Mouse (Mus musculus) lung, embryonic 16.5 days (tissue): ENCODE results near the gene Ninj2. TPM values are rescaled to one million over a fixed set of nuclear protein-coding genes. Genes with fewer than 3 reads are reported as not detected.

Experiments
- ATAC-seq: fragments of 200-750 bp; cut with Nextera tagmentation; 2 replicates; pipeline ENCODE4 v1.8.0; 2017; ENCODE audit warnings: low read depth, mild to moderate bottlenecking, moderate library complexity
- H3K27ac ChIP-seq: fragments of 300-500 bp; sonication (generic); 2 replicates; pipeline ENCODE4 v1.5.1; 2014; ENCODE audit warnings: mild to moderate bottlenecking, control low read depth, low read length
- H3K27me3 ChIP-seq: fragments of 300-500 bp; sonication (generic); 2 replicates; pipeline ENCODE4 v1.6.1; 2014; ENCODE audit warnings: low read depth, low read length, mixed read lengths; ENCODE audit not compliant: control insufficient read depth, insufficient read depth
- H3K36me3 ChIP-seq: fragments of 300-500 bp; sonication (generic); 2 replicates; pipeline ENCODE4 v1.6.1; 2014; ENCODE audit warnings: low read length; ENCODE audit not compliant: control insufficient read depth, insufficient read depth
- H3K4me1 ChIP-seq: fragments of 300-500 bp; sonication (generic); replicated peaks from 2 replicates; pipeline ENCODE4 v1.6.1; 2014; ENCODE audit warnings: low read length, mixed read lengths; ENCODE audit not compliant: control insufficient read depth, insufficient read depth
- H3K4me2 ChIP-seq: fragments of 300-500 bp; sonication (generic); 2 replicates; pipeline ENCODE4 v1.6.1; 2014; ENCODE audit warnings: low read depth, low read length, control low read depth
- H3K4me3 ChIP-seq: fragments of 300-500 bp; sonication (generic); 2 replicates; pipeline ENCODE4 v1.5.1; 2014; ENCODE audit warnings: mild to moderate bottlenecking, low read length, control low read depth
- H3K9ac ChIP-seq: fragments of 300-500 bp; sonication (generic); 2 replicates; pipeline ENCODE4 v1.6.1; 2014; ENCODE audit warnings: low read length, control low read depth
- H3K9me3 ChIP-seq: fragments of 300-500 bp; sonication (generic); 2 replicates; pipeline ENCODE4 v1.6.1; 2016; ENCODE audit warnings: low read length; ENCODE audit not compliant: control insufficient read depth
- whole genome bisulfite sequencing: fragments of 180-500 bp; shearing (Covaris S2); extraction: QIAGEN DNeasy Blood & Tissue Kit; methylation state at CpG from one replicate; pipeline ENCODE4 v1.1.7; 2014; 5-methylcytosine and 5-hydroxymethylcytosine counted together
- polyA plus RNA-seq: library from polyadenylated mRNA; unstranded; fragments of >200 nt; fragmentation: Nextera tagmentation; extraction: Ambion mirVana; gene quantifications from 2 replicates; pipeline ENCODE4 v1.2.1, GENCODE M21; 2015

Ninj2 gene
- polyA plus RNA-seq, 1 experiment from 2014 or later = 0.63 TPM

- H3K9me3 ChIP-seq = no peaks in the 10 kb centered on the region
- H3K9ac ChIP-seq = no peak overlapping the region
- no peaks in the 10 kb centered on the region for H3K4me1 ChIP-seq
- ATAC-seq = no peak
- H3K27ac ChIP-seq = no peak overlapping the region
- no peaks in the 10 kb centered on the region for H3K36me3 ChIP-seq
- no peak overlapping the region for H3K4me2 ChIP-seq
- H3K4me3 ChIP-seq = no peak overlapping the region
- H3K27me3 ChIP-seq = no peaks in the 10 kb centered on the region
- WGBS = 65% methylated on average over 8 of the region's 8 CpGs
These were observed 150.1 kb downstream of the Ninj2 start for GRCm38 (mm10) chr6:120243250-120243649.

- H3K9me3 ChIP-seq = no peaks in the 10 kb centered on the region
- H3K4me1 ChIP-seq = no peaks in the 10 kb centered on the region
- no peak overlapping the region for H3K9ac ChIP-seq
- no peak overlapping the region for H3K4me3 ChIP-seq
- no peak overlapping the region for H3K4me2 ChIP-seq
- H3K27ac ChIP-seq = no peak overlapping the region
- ATAC-seq = no peak
- no peaks in the 10 kb centered on the region for H3K27me3 ChIP-seq
- H3K36me3 ChIP-seq = no peaks in the 10 kb centered on the region
- 76% methylated on average over 5 of the region's 5 CpGs for WGBS
These were observed 153.5 kb downstream of the Ninj2 start for GRCm38 (mm10) chr6:120246676-120247075.

GRCm38 (mm10) chr6:120249831-120250230 is 156.7 kb downstream of the Ninj2 start:
- Histone ChIP-seq H3K27ac (no peak overlapping the region), H3K4me3 (no peak overlapping the region), H3K4me2 (no peak overlapping the region), H3K9me3 (no peaks in the 10 kb centered on the region), H3K9ac (no peak overlapping the region), H3K27me3 (no peaks in the 10 kb centered on the region), H3K4me1 (no peaks in the 10 kb centered on the region; the same call in 1 of the 2 replicates), H3K36me3 (no peaks in the 10 kb centered on the region)
- no peak for ATAC-seq
- WGBS = 64% methylated on average over 5 of the region's 5 CpGs

Other genes with a start within 250 kb of the Ninj2 start
- gene Erc1, start 245.2 kb upstream of the Ninj2 start, polyA plus RNA-seq = 14.2 and 14.4 TPM in 2 replicates
- gene Rad52, start 190.7 kb upstream of the Ninj2 start, polyA plus RNA-seq = 20.3 and 24.3 TPM in 2 replicates
- gene Wnk1, start 54.7 kb upstream of the Ninj2 start, polyA plus RNA-seq = 50.2 and 56.0 TPM in 2 replicates
- gene D330020A13Rik, start 201.0 kb downstream of the Ninj2 start, polyA plus RNA-seq = 0.33 TPM in 1 of 2 replicates, not detected in the other
- gene B4galnt3, start 201.2 kb downstream of the Ninj2 start, polyA plus RNA-seq = 0.25 and 0.36 TPM in 2 replicates